Comparison of ENCODE assay signal across 10 mouse cellular contexts in genomic region chr1:64195970-64196491, GRCm38 (mm10).
DNase-seq lines count a peak whose midpoint lies in the region; ATAC-seq and TF ChIP-seq lines count a peak whose summit lies in the region.
"Had no signal": no experiment of that assay in that cellular context is flagged by ENCODE, and none has a peak within 500 bp of the region (broad histone marks: within the 10 kb centered on the region; RNA-seq: fewer than 3 reads in every experiment).

No protein-coding gene starts in this region.

- no peaks in the 10 kb centered on the region for H3K27me3 ChIP-seq in CH12.LX (replicated peaks)
- no peaks in the 10 kb centered on the region for H3K27me3 ChIP-seq in hindbrain, embryonic 11.5 days (ENCODE audit: control insufficient read depth, insufficient read depth, low read length)
- H3K27me3 ChIP-seq: embryonic facial prominence, embryonic 13.5 days had no signal

- intact Hi-C loops in gastrocnemius, postnatal 14 days (cut with DNase I; ENCODE audit: low total_unique reads): loop anchor here (10.0 kb wide), 1 partner anchor 71 kb away; the partner anchor contains the start of gene Klf7

- no peak for TF ChIP-seq CTCF in CH12.LX (conservative IDR thresholded peaks at IDR 0.05 in 1 of 2, IDR thresholded peaks at IDR 0.05 in 1 of 2; ENCODE audit: low read depth in 2 of 2, low read length in 2 of 2)

- H3K9me3 ChIP-seq in CH12.LX (replicated peaks; ENCODE audit: low read length): no peaks in the 10 kb centered on the region
- no peaks in the 10 kb centered on the region for H3K9me3 ChIP-seq in hindbrain, embryonic 11.5 days (ENCODE audit: control insufficient read depth, low read length)
- H3K9me3 ChIP-seq: embryonic facial prominence, embryonic 13.5 days had no signal

- ATAC-seq in hindbrain, embryonic 11.5 days (ENCODE audit: low FRiP score): peak; percentile 34; the same call in 1 of the 2 replicates
- ATAC-seq in CD4-positive, CD25-positive, alpha-beta regulatory T cell, adult 4 months: no peak

- 13% methylated on average over 4 of the region's 4 CpGs for WGBS in hindbrain, embryonic 11.5 days

- H3K4me1 ChIP-seq in CH12.LX (ENCODE audit: control insufficient read depth in 1 of 2, insufficient read depth in 2 of 2): peaks cover 29 to 57% of the 10 kb centered on the region in 2 experiments
- peaks cover 7% of the 10 kb centered on the region for H3K4me1 ChIP-seq in hindbrain, embryonic 11.5 days (replicated peaks; ENCODE audit: control insufficient read depth, insufficient read depth, low read length)

- TF ChIP-seq RAD21 in CH12.LX (IDR thresholded peaks at IDR 0.05; ENCODE audit: low read depth, low read length): no peak

- no peak for TF ChIP-seq POLR2A in CH12.LX (IDR thresholded peaks at IDR 0.05; ENCODE audit: low read depth, low read length)

- dilution Hi-C loops in CH12.LX (cut with MboI; ENCODE audit: extremely low pct_ligation_motif_present, extremely low pct_unique_long_range_greater_than_20kb, low sequenced_read_pairs): no loop called here

- no peak for TF ChIP-seq EP300 in CH12.LX (IDR thresholded peaks at IDR 0.05; ENCODE audit: low read length)

- H3K79me2 ChIP-seq in CH12.LX (replicated peaks; ENCODE audit: control insufficient read depth, extremely low read depth, insufficient read depth, poor library complexity, severe bottlenecking): no peaks in the 10 kb centered on the region

- DNase-seq in CH12.LX (ENCODE audit: extremely low read depth): no peak
- peak; percentile 7 for DNase-seq in R1 (ENCODE audit: low read depth, low spot score)
- peak; percentile 32 for DNase-seq in gastrocnemius, postnatal 14 days
- no peak for DNase-seq in hindbrain, embryonic 11.5 days (ENCODE audit: low spot score)
- DNase-seq in adrenal gland, adult (ENCODE audit: inconsistent age in 2 of 2, low spot score in 1 of 2): no peak
- DNase-seq in kidney, postnatal 14 days: no peak
- DNase-seq in lung, postnatal 36 days: no peak

- H3K4me2 ChIP-seq in CH12.LX (ENCODE audit: insufficient read depth, low read depth, poor library complexity, severe bottlenecking): no peak overlapping the region
- no peak overlapping the region for H3K4me2 ChIP-seq in hindbrain, embryonic 11.5 days (replicated peaks; ENCODE audit: low read depth, low read length)
- H3K4me2 ChIP-seq: embryonic facial prominence, embryonic 13.5 days had no signal

- in situ Hi-C loops in CH12.LX (cut with MboI; ENCODE audit: low pct_ligation_motif_present, low pct_unique_long_range_greater_than_20kb, low sequenced_read_pairs): loop anchor here (10.0 kb wide), 2 partner anchors 71 to 109 kb away; partner anchors contain the start of gene Klf7

- no peak overlapping the region for H3K4me3 ChIP-seq in CH12.LX (replicated peaks in 1 of 3; ENCODE audit: low read depth in 2 of 3, low read length in 2 of 3, poor library complexity in 1 of 3)
- no peak overlapping the region for H3K4me3 ChIP-seq in hindbrain, embryonic 11.5 days (ENCODE audit: low read depth, low read length)
- H3K4me3 ChIP-seq: embryonic facial prominence, embryonic 13.5 days; myocyte had no signal

- no peak overlapping the region for H3K9ac ChIP-seq in CH12.LX (ENCODE audit: insufficient read depth, low read depth)
- no peak overlapping the region for H3K9ac ChIP-seq in hindbrain, embryonic 11.5 days (ENCODE audit: low read depth, low read length)
- H3K9ac ChIP-seq: embryonic facial prominence, embryonic 13.5 days had no signal

- H3K36me3 ChIP-seq in CH12.LX (replicated peaks in 1 of 2; ENCODE audit: control insufficient read depth in 1 of 2, insufficient read depth in 1 of 2, low read length in 1 of 2): no peaks in the 10 kb centered on the region
- H3K36me3 ChIP-seq in hindbrain, embryonic 11.5 days (ENCODE audit: control insufficient read depth, insufficient read depth, low read length): no peaks in the 10 kb centered on the region
- H3K36me3 ChIP-seq: embryonic facial prominence, embryonic 13.5 days had no signal

- no peak overlapping the region for H3K27ac ChIP-seq in CH12.LX (ENCODE audit: insufficient read depth, low read depth)
- H3K27ac ChIP-seq in hindbrain, embryonic 11.5 days (ENCODE audit: low read depth, low read length): 0 out of 2 replicates have a peak overlapping the region, but pooled peaks have one; percentile 5
- H3K27ac ChIP-seq: embryonic facial prominence, embryonic 13.5 days had no signal

TF ChIP-seq in CH12.LX, 34 proteins besides CTCF, POLR2A, EP300 and RAD21:
- no peak for TF ChIP-seq MAZ (IDR thresholded peaks at IDR 0.05; ENCODE audit: low read depth, low read length)
- peak; percentile 72; the same call in 1 of the 2 replicates for TF ChIP-seq TCF12 (IDR thresholded peaks at IDR 0.05; ENCODE audit: low read depth, low read length)
- peak; percentile 34; the same call in 1 of the 2 replicates for TF ChIP-seq ETS1 (conservative IDR thresholded peaks at IDR 0.05; ENCODE audit: low read depth, low read length)

Comparison
In these comparisons a context has a peak if more than half of its experiments do, and no peak if none do; other contexts are left out.
1. DNase-seq: peak in R1 (single experiment) and gastrocnemius, postnatal 14 days (single experiment); none in CH12.LX (single experiment), hindbrain, embryonic 11.5 days (single experiment), adrenal gland, adult (0 of 2), kidney, postnatal 14 days (single experiment) and lung, postnatal 36 days (single experiment).